Mouse (Mus musculus) liver, postnatal 0 days (tissue): ENCODE results near the gene Eepd1.

Source experiments
- CTCF ChIP-seq: sonication (generic); IDR thresholded peaks from 2 replicates; pipeline ENCODE4 v1.5.1; 2016; ENCODE audit warnings: antibody characterized with exemption, low read depth
- EP300 ChIP-seq: IDR thresholded peaks from 2 replicates; pipeline ENCODE4 v1.6.1; 2016; ENCODE audit warnings: antibody characterized with exemption, low read depth, mild to moderate bottlenecking

DNA sequence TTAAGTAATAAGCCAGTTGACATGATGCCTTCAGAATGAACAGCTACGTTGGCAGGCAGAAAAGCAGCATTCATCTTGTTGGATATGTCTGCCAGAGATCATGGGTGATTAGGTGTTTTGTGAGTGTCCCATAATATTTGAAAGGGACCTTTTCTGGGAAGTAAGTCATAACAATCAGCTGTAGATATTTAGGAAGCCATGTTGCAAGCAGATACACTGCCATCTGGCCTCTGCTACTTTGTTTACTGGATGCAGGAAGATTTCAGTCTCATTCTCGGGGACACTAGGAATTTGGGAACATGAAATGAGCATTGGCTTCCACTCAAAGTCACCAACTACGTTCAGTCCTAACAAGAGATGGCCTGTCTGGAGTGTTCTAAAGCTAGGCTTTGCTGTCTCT, 54.1 kb downstream of the Eepd1 start:
- TF ChIP-seq EP300 (no peak), CTCF (no peak)
